Mouse (Mus musculus) liver, adult 2 months (tissue): ENCODE results near the gene Cyb561d1. TPM values are rescaled to one million over a fixed set of nuclear protein-coding genes. Genes with fewer than 3 reads are reported as not detected.

ENCODE experiments used
- DNase-seq: peaks from one replicate; pipeline ENCODE4 v3.0.0-alpha.2; 2011; ENCODE audit warnings: low read depth, low spot score; ENCODE audit errors: extremely low read depth
- H3K27ac ChIP-seq: fragments of 200-500 bp; replicated peaks from 2 replicates; pipeline ENCODE4 v1.5.1; 2012; ENCODE audit warnings: low read depth, mild to moderate bottlenecking, control low read depth, inconsistent platforms, low read length; ENCODE audit not compliant: insufficient read depth
- H3K27me3 ChIP-seq: fragments of 200-500 bp; 2 replicates; pipeline ENCODE4 v1.6.1; 2012; ENCODE audit warnings: mild to moderate bottlenecking, moderate library complexity, low read length, inconsistent platforms; ENCODE audit not compliant: control insufficient read depth, insufficient read depth
- H3K36me3 ChIP-seq: fragments of 200-500 bp; 2 replicates; pipeline ENCODE4 v1.6.1; 2012; ENCODE audit warnings: low read length, inconsistent platforms; ENCODE audit not compliant: control insufficient read depth, insufficient read depth
- H3K4me1 ChIP-seq: fragments of 200-500 bp; 2 replicates; pipeline ENCODE4 v1.6.1; 2011; ENCODE audit warnings: low read length; ENCODE audit not compliant: control insufficient read depth, insufficient read depth
- H3K4me3 ChIP-seq: fragments of 200-500 bp; 2 replicates; pipeline ENCODE4 v1.5.1; 2011; ENCODE audit warnings: low read depth, mild to moderate bottlenecking, control low read depth, low read length, moderate library complexity; ENCODE audit not compliant: insufficient read depth
- H3K79me2 ChIP-seq: fragments of 200-500 bp; 2 replicates; pipeline ENCODE4 v1.6.1; 2012; ENCODE audit warnings: inconsistent platforms, mild to moderate bottlenecking, low read length, moderate library complexity; ENCODE audit not compliant: control insufficient read depth, insufficient read depth
- H3K9ac ChIP-seq: fragments of 200-500 bp; 2 replicates; pipeline ENCODE4 v1.6.1; 2012; ENCODE audit warnings: low read depth, mild to moderate bottlenecking, control low read depth, inconsistent platforms, low read length
- CTCF ChIP-seq: fragments of 200-500 bp; IDR thresholded peaks from 2 replicates; pipeline ENCODE4 v1.5.1; 2011; ENCODE audit warnings: low read depth, low read length, control low read depth
- POLR2A ChIP-seq: fragments of 200-500 bp; IDR thresholded peaks from 2 replicates; pipeline ENCODE4 v1.6.1; 2011; ENCODE audit warnings: low read length, control low read depth; ENCODE audit not compliant: insufficient read depth; ENCODE audit errors: extremely low read depth
- WGBS: fragments of 180-500 bp; shearing (Covaris S2); methylation state at CpG from one replicate; pipeline ENCODE4 v1.1.7; 2018; 5-methylcytosine and 5-hydroxymethylcytosine counted together
- polyA plus RNA-seq: library from polyadenylated mRNA; depleted of rRNA; stranded (reverse); fragments of >200 nt; gene quantifications from 2 replicates; pipeline ENCODE4 v1.2.3, GENCODE M21; 2012
- total RNA-seq: library from RNA; depleted of rRNA; stranded (reverse); fragments of >200 nt; gene quantifications from 2 replicates; pipeline ENCODE4 v1.2.3, GENCODE M21; 2014

Gene Cyb561d1
- total and polyA plus RNA-seq, 2 experiments: 2.4 to 4.1 TPM

GRCm38 (mm10) chr3:108167499-108167898 is 33.5 kb downstream of the Cyb561d1 start:
- 73% methylated on average over 14 of the region's 14 CpGs for WGBS
- Histone ChIP-seq H3K9ac (no peak overlapping the region), H3K79me2 (no peaks in the 10 kb centered on the region), H3K27ac (no peak overlapping the region), H3K36me3 (no peaks in the 10 kb centered on the region), H3K27me3 (no peaks in the 10 kb centered on the region; the same call in 1 of the 2 replicates), H3K4me3 (no peak overlapping the region), H3K4me1 (0 out of 2 replicates have a peak, but pooled peaks cover 1% of the 10 kb centered on the region)
- DNase-seq: no peak
- TF ChIP-seq POLR2A (no peak), CTCF (no peak)

- 37% methylated on average over 10 of the region's 11 CpGs for WGBS
- 0 out of 2 replicates have a peak, but pooled peaks cover 1% of the 10 kb centered on the region for H3K4me1 ChIP-seq
- no peak for TF ChIP-seq POLR2A
- peak; percentile 16; the same call in 1 of the 2 replicates for TF ChIP-seq CTCF
- H3K79me2 ChIP-seq: no peaks in the 10 kb centered on the region
- H3K9ac ChIP-seq: no peak overlapping the region
- no peak for DNase-seq
- no peak overlapping the region for H3K27ac ChIP-seq
- H3K4me3 ChIP-seq: no peak overlapping the region
- no peaks in the 10 kb centered on the region for H3K27me3 ChIP-seq
- no peaks in the 10 kb centered on the region for H3K36me3 ChIP-seq
Observed at GRCm38 (mm10) chr3:108166486-108167211, 34.4 kb downstream of the Cyb561d1 start.

GRCm38 (mm10) chr3:108165532-108166315 is 35.3 kb downstream of the Cyb561d1 start:
- Histone ChIP-seq H3K79me2 (no peaks in the 10 kb centered on the region), H3K27ac (no peak overlapping the region), H3K9ac (no peak overlapping the region), H3K4me3 (no peak overlapping the region), H3K4me1 (0 out of 2 replicates have a peak, but pooled peaks cover 1% of the 10 kb centered on the region), H3K27me3 (no peaks in the 10 kb centered on the region), H3K36me3 (no peaks in the 10 kb centered on the region)
- 80% methylated on average over 10 of the region's 10 CpGs for WGBS
- no peak for DNase-seq
- TF ChIP-seq CTCF (no peak), POLR2A (no peak)

- Histone ChIP-seq H3K4me3 (no peak overlapping the region), H3K27me3 (no peaks in the 10 kb centered on the region), H3K4me1 (0 out of 2 replicates have a peak, but pooled peaks cover 1% of the 10 kb centered on the region), H3K36me3 (no peaks in the 10 kb centered on the region), H3K79me2 (no peaks in the 10 kb centered on the region), H3K9ac (no peak overlapping the region), H3K27ac (no peak overlapping the region)
- TF ChIP-seq POLR2A (no peak), CTCF (peak; percentile 88)
- 18% methylated on average over 9 of the region's 9 CpGs for WGBS
- peak; percentile 39 for DNase-seq
Observed at GRCm38 (mm10) chr3:108164807-108165206, 36.2 kb downstream of the Cyb561d1 start.

GRCm38 (mm10) chr3:108164091-108164490 is 36.9 kb downstream of the Cyb561d1 start:
- H3K9ac ChIP-seq: no peak overlapping the region
- H3K4me1 ChIP-seq: 0 out of 2 replicates have a peak, but pooled peaks cover 1% of the 10 kb centered on the region
- no peak overlapping the region for H3K27ac ChIP-seq
- H3K79me2 ChIP-seq: no peaks in the 10 kb centered on the region
- TF ChIP-seq CTCF (no peak), POLR2A (no peak)
- 64% methylated on average over 5 of the region's 5 CpGs for WGBS
- no peaks in the 10 kb centered on the region for H3K36me3 ChIP-seq
- no peaks in the 10 kb centered on the region for H3K27me3 ChIP-seq
- H3K4me3 ChIP-seq: no peak overlapping the region
- DNase-seq: no peak
